Mouse (Mus musculus) cerebellum, postnatal 25 days (tissue): ENCODE data around the gene Triap1.
A peak's percentile ranks its signal among the peaks of the same experiment; 100 is the strongest.
"Not testable (repeated sequence)": the region's sequence is repeated elsewhere in the genome, so short reads cannot be mapped to it uniquely, and the experiment has no call there.

Experiments
- DNase-seq, 2 experiments: peaks; one replicate each; pipeline ENCODE4 v3.0.0; 2021; ENCODE audit warnings: mixed read lengths in 2 of 2

Gene Triap1

GRCm38 (mm10) chr5:115340007-115340406 is 1.0 kb upstream of the Triap1 start:
- no peak for DNase-seq

GRCm38 (mm10) chr5:115341314-115342165 is 515 bp downstream of the Triap1 start:
- DNase-seq, result no peak

- peak; percentile 83 to 89 for DNase-seq
Observed at GRCm38 (mm10) chr5:115347564-115347963, 6.5 kb downstream of the Triap1 start.

GRCm38 (mm10) chr5:115348546-115349224 is 7.7 kb downstream of the Triap1 start, which contains the start of gene Cox6a1:
TSS of gene Cox6a1 (minus strand) at chr5:115348981.
- DNase-seq, result peak; percentile 99

GRCm38 (mm10) chr5:115349225-115349555 is 8.2 kb downstream of the Triap1 start:
- no peak for DNase-seq

GRCm38 (mm10) chr5:115351348-115351747 is 10.3 kb downstream of the Triap1 start:
- no peak for DNase-seq

- no peak for DNase-seq
Observed at GRCm38 (mm10) chr5:115355070-115355469, 14.0 kb downstream of the Triap1 start.

GRCm38 (mm10) chr5:115358872-115359271 is 17.8 kb downstream of the Triap1 start:
- peak; percentile 91 to 95 for DNase-seq

GRCm38 (mm10) chr5:115359438-115359837 is 18.4 kb downstream of the Triap1 start:
- DNase-seq, result no peak

GRCm38 (mm10) chr5:115359851-115360372 is 18.9 kb downstream of the Triap1 start:
- no peak for DNase-seq

GRCm38 (mm10) chr5:115362216-115362615 is 21.2 kb downstream of the Triap1 start:
- no peak for DNase-seq

- DNase-seq, result no peak
Observed at GRCm38 (mm10) chr5:115362819-115363714, 22.0 kb downstream of the Triap1 start.

GRCm38 (mm10) chr5:115364782-115365181 is 23.8 kb downstream of the Triap1 start:
- no peak for DNase-seq

GRCm38 (mm10) chr5:115371736-115372135 is 30.7 kb downstream of the Triap1 start:
- no peak for DNase-seq

GRCm38 (mm10) chr5:115373441-115374203 is 32.6 kb downstream of the Triap1 start:
- no peak for DNase-seq

- DNase-seq, result no peak
Observed at GRCm38 (mm10) chr5:115374204-115374820, 33.3 kb downstream of the Triap1 start.

GRCm38 (mm10) chr5:115375436-115375835 is 34.4 kb downstream of the Triap1 start:
- DNase-seq, result no peak

GRCm38 (mm10) chr5:115378882-115379281 is 37.9 kb downstream of the Triap1 start:
- not testable (repeated sequence) for DNase-seq

GRCm38 (mm10) chr5:115391935-115392334 is 50.9 kb downstream of the Triap1 start:
- no peak for DNase-seq

- no peak for DNase-seq
Observed at GRCm38 (mm10) chr5:115392969-115393368, 51.9 kb downstream of the Triap1 start.
